Mouse (Mus musculus) CH12.LX (cell line): ENCODE data around the gene Slc1a7.

Experiments
- BHLHE40 ChIP-seq: IDR thresholded peaks from 2 replicates; pipeline ENCODE4 v1.6.1; 2011; ENCODE audit warnings: mild to moderate bottlenecking, low read depth, low read length, improper control_type of control experiment
- CHD1 ChIP-seq: IDR thresholded peaks from 2 replicates; pipeline ENCODE4 v1.6.1; 2012; ENCODE audit warnings: low read depth, low read length, improper control_type of control experiment, inconsistent platforms
- CHD2 ChIP-seq: IDR thresholded peaks from 2 replicates; pipeline ENCODE4 v1.6.1; 2011; ENCODE audit warnings: low read length, improper control_type of control experiment
- CTCF ChIP-seq, 2 experiments: IDR thresholded peaks in 1 of 2; conservative IDR thresholded peaks in 1 of 2; 2 replicates each; pipeline ENCODE4 v1.5.1; 2011 to 2012; ENCODE audit warnings: low read depth in 2 of 2, low read length in 2 of 2, improper control_type of control experiment in 1 of 2, inconsistent platforms in 1 of 2, mild to moderate bottlenecking in 1 of 2, moderate library complexity in 1 of 2
- EP300 ChIP-seq: IDR thresholded peaks from 2 replicates; pipeline ENCODE4 v1.6.1; 2011; ENCODE audit warnings: low read length, improper control_type of control experiment
- ETS1 ChIP-seq: conservative IDR thresholded peaks from 2 replicates; pipeline ENCODE4 v1.6.1; 2012; ENCODE audit warnings: low read depth, mild to moderate bottlenecking, inconsistent platforms, low read length, improper control_type of control experiment, moderate library complexity
- GABPA ChIP-seq: IDR thresholded peaks from 2 replicates; pipeline ENCODE4 v1.6.1; 2012; ENCODE audit warnings: low read depth, low read length, improper control_type of control experiment, inconsistent platforms; ENCODE audit not compliant: insufficient replicate concordance
- NELFE ChIP-seq: IDR thresholded peaks from 2 replicates; pipeline ENCODE4 v1.6.1; 2011; ENCODE audit warnings: low read depth, low read length, improper control_type of control experiment
- POLR2A ChIP-seq: IDR thresholded peaks from 2 replicates; pipeline ENCODE4 v1.6.1; 2011; ENCODE audit warnings: low read depth, mild to moderate bottlenecking, improper control_type of control experiment, low read length
- POLR2AphosphoS2 ChIP-seq: IDR thresholded peaks from 2 replicates; pipeline ENCODE4 v1.6.1; 2011; ENCODE audit warnings: low read depth, low read length, improper control_type of control experiment
- SMC3 ChIP-seq: IDR thresholded peaks from 2 replicates; pipeline ENCODE4 v1.6.1; 2011; ENCODE audit warnings: low read depth, low read length, improper control_type of control experiment
- ZC3H11A ChIP-seq: IDR thresholded peaks from 2 replicates; pipeline ENCODE4 v1.6.1; 2012; ENCODE audit warnings: low read depth, mild to moderate bottlenecking, inconsistent platforms, low read length, improper control_type of control experiment
- ZNF384 ChIP-seq: IDR thresholded peaks from 2 replicates; pipeline ENCODE4 v1.6.1; 2012; ENCODE audit warnings: low read depth, low read length, improper control_type of control experiment, inconsistent platforms

DNA sequence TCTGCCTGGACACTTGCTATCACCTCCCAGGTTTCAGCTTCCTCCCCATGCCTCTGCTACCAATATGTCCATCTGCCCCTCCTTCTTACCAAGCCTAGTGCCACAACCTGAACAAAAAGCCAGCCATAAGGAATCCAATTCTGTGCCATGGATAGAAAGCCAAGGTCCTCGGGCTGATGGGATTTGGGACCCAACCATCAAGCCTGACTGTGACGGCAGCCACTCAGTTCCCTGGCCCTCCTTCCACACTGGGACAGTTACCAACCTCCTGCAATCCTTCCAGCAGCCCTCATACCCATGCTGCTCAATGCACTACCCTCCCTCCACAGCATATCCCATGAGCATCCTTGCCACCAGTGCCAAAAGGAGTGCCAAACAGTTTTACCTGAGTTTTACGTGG is 48.2 kb downstream of the Slc1a7 start:
- no peak for TF ChIP-seq POLR2AphosphoS2
- TF ChIP-seq EP300, result no peak
- no peak for TF ChIP-seq SMC3
- TF ChIP-seq CTCF (conservative IDR thresholded peaks at IDR 0.05 in 1 of 2, IDR thresholded peaks at IDR 0.05 in 1 of 2; ENCODE audit: low read depth in 2 of 2, low read length in 2 of 2), result no peak
- no peak for TF ChIP-seq POLR2A
- no peak for TF ChIP-seq ZC3H11A
- TF ChIP-seq NELFE, result no peak
- no peak for TF ChIP-seq ETS1
- TF ChIP-seq BHLHE40, result no peak
- TF ChIP-seq ZNF384, result no peak
- no peak for TF ChIP-seq CHD1
- no peak for TF ChIP-seq CHD2
- TF ChIP-seq GABPA, result no peak
